Mouse (Mus musculus) gonadal fat pad, adult 2 months (tissue): ENCODE measurements around the gene D17H6S53E. TPM values are rescaled to one million over a fixed set of nuclear protein-coding genes. Genes with fewer than 3 reads are reported as not detected.

Experiments used
- DNase-seq: peaks from one replicate; pipeline ENCODE4 v3.0.0-alpha.2; 2012; ENCODE audit warnings: low read depth
- polyA plus RNA-seq: library from polyadenylated mRNA; depleted of rRNA; stranded (reverse); fragments of >200 nt; gene quantifications from 2 replicates; pipeline ENCODE4 v1.2.3, GENCODE M21; 2012

Gene D17H6S53E
- polyA plus RNA-seq, 1 experiment = 7.7 TPM

DNA sequence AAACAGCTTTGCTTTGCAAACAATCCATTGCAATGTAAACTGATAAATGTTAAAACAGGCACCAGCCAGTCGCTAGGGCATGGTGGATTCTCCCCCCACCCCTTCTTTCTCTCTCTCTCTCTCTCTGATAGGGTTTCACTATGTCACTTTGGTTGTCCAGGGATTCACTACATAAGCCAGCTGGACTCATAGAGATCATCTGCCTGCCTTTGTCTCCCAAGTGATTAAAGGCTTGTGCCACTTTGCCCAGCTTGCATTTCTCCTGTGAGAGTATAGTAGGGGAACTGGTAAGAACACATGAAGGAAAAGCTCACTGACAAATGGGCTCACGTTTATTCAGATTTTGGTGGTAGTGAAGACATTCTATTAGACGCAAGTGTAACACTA, 6.0 kb downstream of the D17H6S53E start:
- DNase-seq = no peak

DNA sequence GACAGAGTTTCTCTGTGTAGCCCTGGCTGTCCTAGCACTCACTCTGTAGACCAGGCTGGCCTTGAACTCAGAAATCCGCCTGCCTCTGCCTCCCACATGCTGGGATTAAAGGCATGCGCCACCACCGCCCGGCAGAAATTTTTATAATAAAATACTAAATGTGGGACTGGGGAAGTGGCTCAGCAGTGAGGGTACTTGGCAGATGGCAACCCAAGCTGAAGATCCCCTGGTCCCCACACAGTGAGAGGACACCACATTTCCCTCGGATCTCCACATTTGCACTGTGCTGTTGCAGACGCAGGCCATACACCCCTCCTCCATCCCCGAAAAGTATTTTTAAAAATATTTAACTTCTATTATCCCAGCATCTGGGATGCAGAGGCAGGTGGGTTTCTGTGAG, 7.3 kb downstream of the D17H6S53E start:
- DNase-seq = no peak

DNA sequence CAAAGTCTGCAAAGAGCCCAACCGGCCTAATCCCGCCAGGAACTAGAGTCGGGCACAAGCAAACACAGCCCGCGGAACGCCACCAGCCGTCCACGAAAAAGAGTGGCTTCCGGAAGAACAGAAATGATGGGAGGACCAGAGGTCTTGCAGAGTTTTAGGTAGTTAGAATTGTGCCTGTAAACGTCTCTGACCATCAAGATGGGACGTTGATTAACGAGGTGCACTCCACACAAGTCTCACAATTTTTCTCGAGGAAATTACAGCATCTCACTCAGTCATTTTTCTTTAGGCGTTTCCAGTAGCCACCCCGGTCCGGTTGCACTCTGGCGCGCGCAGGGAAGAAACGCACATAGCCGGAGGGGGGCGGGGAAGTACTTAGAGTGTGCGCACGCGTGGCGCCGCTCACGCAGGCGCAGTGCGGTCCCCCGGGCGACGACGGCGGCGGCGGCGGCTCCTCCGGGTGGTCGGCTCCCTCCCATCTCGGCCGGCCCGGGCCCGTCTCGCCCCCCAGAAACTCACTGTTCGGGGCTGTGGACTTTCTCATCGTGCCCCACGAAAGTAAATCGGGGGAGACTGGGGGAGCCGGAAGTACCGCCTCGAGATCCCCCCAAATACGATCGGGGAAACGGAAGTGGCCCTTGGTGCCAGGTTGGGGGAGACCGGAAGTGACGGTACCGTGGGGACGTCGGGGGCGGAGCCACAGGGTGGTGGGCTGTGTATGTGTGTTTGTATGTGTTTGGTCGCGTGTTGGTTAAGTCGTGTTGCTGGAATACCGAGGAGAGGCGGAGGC, 8.8 kb downstream of the D17H6S53E start, which contains the start of gene Bag6:
Gene Bag6 (plus strand): TSS at position 378 of the 790 bp plus-strand sequence.
- DNase-seq = peak; percentile 67

DNA sequence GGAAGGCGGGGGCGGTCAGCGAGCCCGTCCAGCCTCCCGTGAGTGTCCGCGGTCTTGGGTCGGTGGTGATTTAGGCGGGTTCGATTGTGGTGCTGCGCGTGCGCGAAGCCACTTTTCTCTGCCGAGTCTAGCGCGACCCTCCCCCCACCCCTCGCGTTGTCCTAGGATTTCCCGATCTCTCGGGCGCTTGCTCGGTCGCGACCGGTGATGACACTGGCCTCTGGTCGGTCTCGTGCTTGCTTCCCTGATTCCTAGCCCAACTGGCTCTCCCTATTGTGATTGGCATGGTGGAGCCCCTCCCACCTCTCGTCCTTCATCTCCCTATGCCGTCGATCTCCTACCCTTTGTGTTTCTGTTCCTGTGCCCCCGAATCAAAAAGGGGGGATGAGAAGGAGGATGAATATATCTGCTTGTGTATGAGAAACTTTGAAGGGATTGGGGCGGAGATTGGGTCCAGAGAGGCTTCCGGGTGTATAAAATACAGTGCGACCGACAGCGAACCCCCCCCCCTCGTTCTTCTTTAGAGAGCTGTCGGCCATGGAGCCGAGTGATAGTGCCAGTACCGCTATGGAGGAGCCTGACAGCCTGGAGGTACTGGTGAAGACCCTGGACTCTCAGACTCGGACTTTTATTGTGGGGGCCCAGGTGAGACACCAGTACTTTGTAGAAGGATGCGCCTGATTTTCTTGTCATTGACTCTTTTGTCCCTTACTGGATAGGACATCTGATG, 9.6 kb downstream of the D17H6S53E start:
- no peak for DNase-seq

DNA sequence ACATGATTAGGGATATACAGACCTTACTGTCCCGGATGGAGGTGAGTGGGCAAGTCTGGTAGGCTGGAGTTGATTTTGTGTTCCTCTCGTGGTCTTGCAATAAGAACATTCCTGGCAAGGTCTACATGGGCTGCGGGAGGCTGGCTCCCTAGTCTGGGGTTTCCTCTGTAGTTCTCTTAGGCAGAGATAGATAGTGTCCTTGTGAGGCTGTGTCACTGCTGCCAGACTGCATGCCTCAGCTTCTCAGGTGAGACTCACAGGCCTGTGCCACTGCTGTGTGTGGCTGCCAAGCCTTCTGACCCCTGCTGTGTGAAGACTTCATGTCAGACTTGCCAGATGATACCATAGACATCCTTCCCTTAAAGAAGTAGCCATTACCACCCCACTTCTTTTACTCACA, 13.1 kb downstream of the D17H6S53E start:
- no peak for DNase-seq

DNA sequence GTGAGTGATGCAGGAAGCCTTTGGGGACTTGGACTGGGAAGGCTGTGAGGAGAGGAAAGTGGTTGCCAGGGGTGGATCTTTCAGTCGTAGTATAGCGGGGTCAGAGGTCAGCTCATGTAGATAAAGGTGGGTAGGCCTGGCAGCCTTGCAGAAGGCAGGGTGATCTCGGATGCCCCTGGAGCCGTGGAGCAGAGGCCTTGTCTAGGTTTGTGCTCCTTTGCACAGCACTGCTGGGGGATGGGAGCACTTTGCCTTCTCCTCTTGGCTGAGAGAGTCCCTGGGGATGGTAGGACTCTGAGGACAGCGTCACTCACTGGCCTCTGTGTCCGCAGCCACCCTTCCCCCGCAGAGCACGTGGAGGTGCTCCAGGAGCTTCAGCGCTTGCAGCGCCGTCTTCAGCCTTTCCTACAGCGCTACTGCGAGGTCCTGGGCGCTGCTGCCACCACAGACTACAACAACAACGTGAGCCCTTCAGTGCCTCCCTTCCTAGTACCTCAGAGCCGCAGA, 14.4 kb downstream of the D17H6S53E start:
- no peak for DNase-seq

DNA sequence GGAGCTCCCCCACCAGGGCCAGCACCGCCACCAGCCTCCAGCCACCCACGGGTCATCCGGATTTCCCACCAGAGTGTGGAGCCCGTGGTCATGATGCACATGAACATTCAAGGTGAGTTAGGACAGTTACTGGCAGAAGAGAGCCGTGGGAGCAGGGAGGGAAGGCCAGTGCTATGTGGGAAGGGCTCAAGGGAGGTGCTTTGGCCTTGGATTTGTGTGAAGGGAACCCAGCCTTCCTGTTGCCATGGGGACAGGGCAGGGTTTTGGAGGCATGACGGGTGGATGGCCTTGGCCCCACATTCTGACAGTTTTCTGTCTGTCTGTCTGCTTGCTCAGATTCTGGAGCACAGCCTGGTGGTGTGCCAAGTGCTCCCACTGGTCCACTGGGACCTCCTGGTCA, 15.8 kb downstream of the D17H6S53E start:
- no peak for DNase-seq

DNA sequence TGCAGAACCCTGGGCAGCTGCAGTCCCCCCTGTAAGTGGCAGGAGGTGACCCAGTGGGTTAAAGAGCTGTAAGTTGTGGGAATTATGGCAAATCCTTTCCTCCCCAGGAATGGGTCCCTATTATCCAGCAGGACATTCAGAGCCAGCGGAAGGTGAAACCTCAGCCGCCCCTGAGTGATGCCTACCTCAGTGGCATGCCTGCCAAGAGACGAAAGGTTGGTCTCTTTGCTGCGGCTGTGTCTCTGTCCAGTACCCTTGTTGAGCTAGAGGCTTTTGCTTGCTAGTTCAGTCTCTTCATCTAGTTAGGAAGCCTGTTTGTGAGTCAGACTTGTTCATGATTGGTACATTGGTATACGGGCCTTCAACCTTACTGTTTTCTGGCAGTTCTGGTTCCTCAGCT, 20.0 kb downstream of the D17H6S53E start:
- DNase-seq = no peak

DNA sequence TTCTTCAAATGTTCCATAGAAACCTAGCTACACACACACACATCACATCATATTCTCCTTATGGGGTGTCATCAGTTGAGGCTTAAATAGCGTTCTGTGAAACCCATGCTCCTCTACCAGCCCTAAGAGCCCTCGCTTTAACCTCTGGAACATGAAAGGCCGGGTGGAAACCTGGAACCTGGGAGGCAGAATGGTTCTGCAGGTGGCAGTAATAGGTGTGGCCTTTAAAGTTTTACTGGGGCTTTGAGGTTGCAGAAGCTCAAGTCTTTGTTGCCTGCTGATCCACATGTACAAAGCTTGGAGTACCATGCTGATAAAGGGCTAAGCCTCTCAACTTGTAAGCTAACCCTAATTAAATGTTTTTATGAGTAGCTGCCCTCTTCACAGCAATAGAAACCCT, 21.2 kb downstream of the D17H6S53E start:
- no peak for DNase-seq

DNA sequence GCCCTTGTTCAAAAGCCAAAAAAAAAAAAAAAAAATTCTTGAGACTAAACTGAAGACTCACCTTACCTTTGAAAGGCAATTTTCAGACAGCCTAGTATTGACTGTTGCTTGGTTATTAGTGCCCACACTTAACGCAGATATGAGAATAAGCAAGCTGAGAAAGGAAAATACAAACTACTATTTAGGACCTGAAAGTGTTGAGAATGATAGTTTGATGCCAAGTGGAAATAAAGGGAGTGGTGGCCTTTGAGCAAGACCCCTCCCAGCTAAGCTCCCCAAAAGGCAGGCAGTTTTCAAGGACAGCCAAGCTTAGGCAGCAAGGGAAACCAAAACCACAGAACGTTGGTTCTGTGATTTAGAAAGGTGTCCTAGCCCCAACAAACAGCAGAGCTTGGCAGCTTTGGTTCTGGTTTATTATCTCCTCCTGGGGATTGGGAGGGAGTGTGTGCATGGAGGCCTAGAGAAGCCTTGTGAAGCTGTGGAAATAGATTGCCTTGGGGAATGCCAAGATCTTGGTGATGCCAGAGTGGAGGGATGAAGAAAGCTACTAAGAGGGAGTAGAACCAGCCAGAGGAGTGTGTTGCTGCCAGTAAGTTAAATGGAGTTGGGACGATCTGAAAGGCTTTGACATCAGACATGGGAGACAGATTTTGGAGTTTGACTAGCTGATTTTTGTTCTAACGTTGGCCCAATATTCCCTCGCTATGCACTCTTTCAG, 21.9 kb downstream of the D17H6S53E start:
- DNase-seq = no peak

DNA sequence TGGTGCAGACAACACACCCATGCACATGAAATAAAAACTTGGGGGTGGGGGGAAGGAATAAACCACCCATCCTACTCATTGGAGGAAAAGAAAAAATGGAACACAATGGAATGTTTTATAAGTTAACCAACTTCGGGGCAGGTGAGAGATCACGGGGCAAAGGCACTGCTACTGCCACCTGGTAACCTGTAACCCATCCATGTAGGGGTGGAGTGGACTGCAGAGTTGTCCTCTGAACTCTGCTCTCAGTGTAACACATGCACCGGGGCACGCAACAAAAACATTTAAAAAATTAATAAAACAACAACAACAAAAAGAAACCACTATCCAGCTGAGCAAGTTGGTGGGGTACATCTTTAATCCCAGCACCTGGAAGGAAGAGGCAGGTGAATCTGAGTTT, 25.9 kb downstream of the D17H6S53E start:
- DNase-seq = no peak

DNA sequence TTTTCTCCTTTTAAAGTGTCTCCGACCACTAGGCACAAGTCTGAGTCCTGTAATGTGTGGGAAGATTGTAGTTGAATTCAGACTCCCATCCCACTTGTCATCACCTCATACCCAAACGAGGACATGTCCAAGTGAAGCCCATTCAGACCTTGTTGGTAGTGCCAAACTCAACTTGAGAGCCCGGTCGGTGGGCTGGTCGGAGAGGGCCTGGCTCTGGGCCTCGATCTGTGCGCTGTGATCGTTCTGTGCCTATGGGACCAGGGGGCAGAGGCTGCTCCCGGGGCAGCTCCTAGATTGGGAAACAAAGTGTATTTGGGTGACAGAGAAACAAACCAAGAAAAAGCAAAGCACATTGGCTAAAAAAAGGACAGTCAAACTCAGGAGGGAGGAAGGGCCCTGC, 26.9 kb downstream of the D17H6S53E start:
- DNase-seq = no peak

DNA sequence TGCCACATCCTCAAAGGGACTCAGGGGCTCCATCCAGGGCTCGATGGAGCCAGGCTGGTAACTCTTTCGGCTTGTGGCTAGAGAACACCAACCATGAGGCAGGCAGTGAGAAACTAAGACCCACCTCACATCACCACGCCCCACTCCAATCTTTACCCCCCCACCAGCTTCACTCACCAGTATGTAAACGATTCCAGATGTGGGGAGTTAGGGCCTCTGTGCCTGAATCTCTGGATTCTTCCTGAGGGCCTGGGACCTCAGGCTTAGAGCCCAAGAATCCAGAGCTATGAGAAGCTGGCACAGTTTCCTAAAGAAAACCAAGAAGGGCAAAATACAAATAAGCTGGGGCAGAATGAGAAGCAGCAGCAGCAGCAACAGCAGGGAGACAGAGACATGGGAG, 27.8 kb downstream of the D17H6S53E start:
- DNase-seq = no peak

DNA sequence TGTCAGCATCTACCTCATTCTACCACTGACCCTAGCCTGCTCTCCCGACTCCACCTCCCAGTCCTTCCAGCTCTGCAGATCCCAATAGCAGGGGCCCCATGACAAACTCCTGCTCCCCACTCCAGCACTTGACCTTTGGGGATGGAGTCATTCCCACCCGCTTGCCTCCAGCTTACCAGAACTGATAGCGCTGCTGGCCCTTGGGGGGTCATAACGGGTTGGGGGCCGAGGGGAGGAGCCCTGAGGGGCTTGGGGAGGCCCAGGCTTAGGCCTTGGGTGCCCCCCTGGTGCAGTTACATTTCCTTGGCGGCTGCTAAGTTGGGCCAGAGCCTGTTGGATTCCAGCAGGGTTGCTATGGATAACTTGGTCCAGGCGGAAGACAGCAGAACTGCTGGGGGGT, 28.4 kb downstream of the D17H6S53E start:
- DNase-seq = no peak

DNA sequence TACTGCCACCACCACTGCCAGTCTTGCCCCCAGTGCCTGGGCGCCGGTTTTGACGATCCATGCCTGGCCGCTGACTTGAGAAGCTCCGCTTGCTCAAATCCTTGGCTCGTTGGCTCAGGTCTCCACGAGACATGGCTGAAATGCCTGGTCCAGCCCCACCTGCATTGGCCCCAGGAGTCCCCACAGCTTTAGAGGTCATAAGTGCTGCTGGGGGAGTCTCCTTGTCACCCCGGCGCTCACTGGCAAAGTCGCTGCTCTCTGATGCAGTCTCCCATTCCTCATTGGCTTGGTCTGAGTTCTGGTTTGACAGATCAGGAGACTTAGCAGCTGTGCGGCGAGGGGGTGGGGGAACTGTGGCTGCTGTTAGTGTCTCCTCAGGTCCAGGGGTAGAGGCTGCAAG, 29.3 kb downstream of the D17H6S53E start:
- DNase-seq = no peak

DNA sequence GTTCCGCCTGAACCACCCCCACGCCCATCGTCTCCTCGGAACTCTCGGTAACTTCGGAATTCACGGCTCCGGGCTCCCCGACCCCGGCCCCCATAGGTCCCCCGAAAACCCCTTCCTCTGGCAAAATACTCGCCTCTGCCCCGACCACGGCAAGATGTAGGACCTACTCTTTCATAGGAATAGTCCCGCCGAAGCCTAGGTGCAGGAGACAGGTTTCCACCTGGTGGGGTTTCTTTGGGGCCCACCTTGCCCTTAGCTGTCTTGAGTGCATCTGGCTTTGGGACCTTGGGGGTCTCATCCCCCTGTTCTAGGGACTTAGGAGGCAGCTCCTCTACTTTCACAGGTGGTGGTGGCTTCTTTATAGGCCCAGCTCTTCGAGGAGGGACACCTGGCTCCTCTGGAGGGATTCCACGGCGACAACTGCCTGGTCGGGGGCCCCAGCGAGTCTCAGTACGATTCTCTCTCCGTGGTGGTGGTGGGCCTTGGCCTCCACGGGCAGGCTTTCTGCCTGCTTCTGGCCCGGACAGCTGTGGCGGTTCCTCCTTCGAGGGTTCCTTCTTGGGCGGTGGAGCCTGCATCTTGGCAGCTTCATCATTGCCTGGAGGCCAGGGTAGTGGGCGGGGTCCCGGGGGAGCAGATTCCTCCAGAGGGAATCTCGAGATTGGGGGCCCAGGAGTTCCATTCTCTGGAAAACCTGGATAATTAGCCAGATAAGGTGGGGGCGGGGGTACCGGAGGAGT, 30.5 kb downstream of the D17H6S53E start:
- no peak for DNase-seq

DNA sequence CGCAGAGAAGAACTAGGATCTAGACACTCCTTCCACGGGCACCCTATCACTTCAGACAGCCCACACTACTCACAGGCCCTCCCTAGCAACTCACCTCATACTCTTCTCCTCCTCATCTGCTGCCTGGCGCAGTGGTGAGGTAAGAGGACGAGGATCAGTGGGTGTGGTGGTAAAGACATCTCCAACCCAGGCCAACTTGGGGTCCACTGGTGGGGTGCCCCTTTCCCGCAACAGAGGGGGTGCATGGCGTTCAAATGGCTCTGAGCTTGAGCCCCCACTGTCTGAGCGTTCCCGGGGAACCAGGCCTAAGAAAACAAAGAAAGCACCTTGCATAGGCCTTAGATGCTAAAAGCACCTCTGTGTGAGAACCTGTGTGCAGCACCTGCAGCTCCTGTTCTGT, 31.1 kb downstream of the D17H6S53E start:
- no peak for DNase-seq

DNA sequence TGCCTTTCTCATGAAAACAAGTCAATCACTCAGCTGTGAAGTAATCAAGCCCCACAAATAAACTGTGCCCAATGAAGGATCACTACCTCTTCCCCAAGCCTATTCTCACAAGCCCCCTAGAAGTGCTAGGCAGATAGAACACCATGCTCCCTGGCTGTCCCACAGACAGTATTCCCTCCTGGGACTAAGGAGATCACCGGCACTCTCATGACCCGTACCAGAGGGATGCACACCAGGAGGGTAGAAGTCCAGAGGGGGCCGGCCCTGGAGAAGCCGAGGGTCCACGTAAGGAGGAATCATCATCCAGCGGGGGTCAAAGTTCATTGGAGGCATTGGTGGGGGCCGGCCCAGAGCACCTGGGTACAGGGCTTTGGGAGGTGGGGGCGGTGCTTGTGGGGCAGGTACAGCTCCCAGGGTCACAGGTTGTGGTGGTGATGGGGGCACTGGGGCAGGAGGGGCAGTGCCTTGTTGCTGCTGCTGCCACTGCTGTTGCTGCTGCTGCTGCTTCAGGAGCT, 31.5 kb downstream of the D17H6S53E start:
- DNase-seq = no peak

DNA sequence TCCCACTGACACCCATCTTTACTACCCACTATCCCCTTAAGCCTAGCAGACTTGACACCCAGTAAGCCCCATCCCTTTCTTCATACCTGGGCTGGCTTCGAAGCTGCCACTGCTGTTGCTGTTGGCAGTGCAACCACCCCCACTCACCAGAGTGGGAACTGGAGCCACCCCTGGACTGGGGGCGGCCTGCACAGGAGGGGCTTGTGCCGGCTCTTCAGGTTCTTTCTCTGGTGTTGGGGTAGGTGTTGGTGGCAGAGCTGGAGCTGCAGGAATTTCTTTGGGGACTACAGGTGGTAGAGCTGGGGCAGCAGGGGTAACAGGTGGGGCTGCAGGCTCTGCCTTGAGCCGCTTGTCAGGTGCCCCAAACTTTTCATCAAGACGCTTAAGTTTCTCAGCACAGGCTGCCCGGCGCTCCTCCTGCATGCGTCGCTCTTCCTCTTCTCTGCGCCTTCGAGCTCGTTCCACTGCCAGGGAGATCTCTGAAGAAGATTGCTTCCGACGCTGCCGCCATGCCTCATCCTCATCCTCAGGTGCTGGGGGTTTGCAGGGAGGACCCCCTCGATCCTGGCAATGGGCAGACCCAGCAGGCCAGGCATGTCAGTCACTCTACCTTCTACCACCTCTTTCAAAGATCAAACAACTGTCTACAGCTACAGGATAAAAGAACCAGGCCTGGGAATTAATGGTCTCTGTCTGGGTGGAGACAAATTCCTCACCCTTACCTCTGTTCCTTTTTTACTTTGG, 32.8 kb downstream of the D17H6S53E start:
- no peak for DNase-seq

DNA sequence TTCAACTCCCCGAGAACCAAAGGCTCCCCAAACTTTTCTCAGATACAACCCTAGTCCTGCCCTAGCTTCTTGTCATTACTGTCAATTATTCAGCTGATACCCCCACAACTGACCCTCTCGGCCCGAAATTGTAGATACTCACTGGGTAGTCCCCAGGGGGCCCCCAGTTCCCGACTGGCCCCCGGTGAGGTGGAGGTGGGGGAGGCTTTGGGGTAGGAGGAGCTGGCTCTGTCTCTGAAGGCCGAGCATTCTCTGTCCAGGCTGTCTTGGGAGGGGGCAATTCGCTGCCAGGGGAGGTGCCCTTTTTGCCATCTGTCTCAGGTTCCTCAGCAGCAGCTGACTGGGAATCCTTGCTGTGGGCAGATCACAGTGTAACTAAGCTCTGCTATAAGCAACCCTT, 33.5 kb downstream of the D17H6S53E start:
- DNase-seq = no peak

DNA sequence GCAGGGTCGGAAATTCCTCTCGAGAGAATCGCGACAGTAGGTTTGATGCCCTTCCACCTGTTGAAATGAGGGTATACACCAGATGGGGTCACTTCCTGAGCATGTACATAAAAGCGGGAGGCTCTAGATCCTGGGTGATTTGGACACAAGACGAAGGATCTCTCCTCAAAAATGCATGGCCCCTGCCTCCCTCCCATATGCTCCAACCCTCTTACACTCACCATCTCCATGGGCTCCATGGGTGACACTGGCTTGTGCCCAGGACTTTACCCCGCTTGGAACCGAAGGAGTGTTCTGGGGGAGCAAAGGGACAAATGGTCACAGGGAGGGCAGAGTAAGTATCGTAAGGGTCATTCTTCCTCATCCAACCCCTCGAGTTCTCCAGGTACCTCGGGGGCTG, 35.2 kb downstream of the D17H6S53E start:
- no peak for DNase-seq
